Mouse (Mus musculus) skeletal muscle tissue, adult 2 months (tissue): ENCODE measurements around the gene Abraxas1.

ENCODE experiments used
- DNase-seq: peaks from one replicate; pipeline ENCODE4 v3.0.0-alpha.2; 2012; ENCODE audit warnings: low read depth, low spot score

The Abraxas1 gene

DNA sequence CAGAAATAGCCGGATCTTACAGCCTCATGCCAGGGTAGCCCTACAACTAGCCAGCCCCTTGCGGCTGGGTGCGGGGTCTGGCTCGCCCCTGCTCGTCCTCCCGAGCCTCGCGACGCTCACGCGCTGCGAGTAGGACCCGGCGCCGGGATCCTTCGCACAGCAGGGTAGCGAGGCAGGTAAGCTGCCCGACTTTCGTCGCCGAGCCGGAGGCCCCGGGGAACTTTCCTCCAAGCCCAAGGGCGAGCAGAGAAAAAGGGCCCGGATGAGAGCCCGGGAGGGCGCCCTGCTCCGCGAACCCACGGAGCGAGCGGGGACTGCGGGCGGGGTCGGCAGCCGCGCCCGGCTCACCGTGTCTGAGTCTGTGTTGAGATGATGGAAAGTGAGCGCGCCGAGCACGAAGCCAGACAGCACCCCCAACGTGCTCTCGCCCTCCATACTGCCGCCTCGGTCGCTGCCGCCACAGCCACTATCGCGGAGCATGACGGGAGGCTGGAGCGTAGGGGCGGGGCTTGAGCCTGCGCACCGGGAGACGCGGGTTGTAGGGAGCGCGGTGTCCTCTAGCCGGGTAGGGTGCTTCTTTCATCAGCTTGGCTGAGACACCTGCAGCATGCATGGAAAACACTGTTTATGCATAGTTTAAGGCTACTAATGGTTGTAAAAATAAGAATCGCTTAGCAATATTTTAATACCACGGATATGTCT is at the start of gene Abraxas1:
Gene Abraxas1, minus strand, starts transcription at position 483 of the 702 bp plus-strand sequence.
- peak; percentile 67 for DNase-seq

DNA sequence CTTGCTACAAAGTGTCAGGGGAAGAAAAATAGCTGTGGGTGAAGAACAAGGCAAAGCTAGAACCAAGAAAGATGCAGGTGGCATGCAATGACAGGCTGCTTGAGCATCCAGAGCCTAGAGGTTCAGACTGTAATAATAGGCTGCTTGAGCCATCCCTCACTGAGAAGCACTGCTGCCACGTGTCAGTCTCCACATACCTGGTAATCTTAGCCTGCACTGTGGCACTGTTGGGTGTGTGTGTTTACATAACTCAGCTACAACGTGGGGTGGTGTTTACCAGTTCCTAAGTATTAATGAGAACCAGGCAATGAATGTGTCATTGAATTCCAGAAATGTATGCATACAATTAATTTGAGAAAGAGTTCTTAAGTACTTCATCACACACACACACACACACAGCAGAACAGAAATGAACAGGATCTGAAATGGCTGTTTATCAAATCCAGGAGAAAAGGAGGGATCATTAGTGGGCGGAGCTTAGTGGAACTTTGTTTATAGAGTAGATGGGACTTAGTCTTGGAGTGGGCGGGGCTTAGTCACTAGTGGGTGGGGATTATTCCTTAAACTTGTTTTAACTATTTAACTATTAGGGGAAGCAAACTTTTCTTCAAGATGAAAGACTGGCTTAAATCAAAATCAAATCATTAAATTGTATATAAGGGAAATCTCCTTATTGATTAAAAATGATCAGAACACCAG is 48.6 kb upstream of the Abraxas1 start:
- no peak for DNase-seq

DNA sequence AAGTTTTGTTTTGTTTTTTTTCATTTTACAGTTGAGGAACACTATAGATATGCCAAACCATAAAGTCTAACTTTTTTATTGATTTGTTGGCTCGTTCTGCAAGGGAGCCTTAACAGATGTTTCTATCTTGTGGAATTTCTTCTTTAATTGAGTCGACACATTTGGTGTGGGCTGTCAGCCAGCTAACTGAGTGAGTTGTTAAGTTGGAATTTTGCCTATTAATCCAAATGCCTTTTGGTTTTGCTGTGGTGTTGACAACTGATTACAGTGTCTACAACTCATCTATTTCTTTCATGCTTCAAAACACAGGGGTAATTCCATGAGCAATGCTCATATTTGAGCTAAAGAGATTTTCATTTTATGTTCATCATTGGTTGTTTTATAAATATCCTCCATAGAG is 45.4 kb upstream of the Abraxas1 start:
- DNase-seq = no peak

DNA sequence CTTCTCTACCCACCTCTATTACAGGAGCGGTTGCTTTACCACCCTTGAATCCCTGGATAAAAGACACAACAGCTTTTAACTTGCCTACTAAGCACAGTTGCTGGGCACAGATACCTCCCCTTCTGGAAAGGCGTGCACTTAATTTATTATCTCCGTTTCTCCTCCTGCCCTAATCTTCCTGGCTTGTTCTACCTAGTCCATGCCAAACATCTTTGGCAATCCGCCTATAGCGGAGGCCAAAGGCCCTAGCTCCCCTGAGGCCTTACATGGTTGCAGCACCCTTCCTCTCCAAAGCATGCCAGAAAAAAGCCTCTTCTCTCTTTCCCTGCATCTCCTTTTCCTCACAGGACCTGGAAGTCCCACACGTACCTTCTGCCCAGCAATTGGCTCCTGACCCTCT is 43.7 kb upstream of the Abraxas1 start:
- peak; percentile 15 for DNase-seq

DNA sequence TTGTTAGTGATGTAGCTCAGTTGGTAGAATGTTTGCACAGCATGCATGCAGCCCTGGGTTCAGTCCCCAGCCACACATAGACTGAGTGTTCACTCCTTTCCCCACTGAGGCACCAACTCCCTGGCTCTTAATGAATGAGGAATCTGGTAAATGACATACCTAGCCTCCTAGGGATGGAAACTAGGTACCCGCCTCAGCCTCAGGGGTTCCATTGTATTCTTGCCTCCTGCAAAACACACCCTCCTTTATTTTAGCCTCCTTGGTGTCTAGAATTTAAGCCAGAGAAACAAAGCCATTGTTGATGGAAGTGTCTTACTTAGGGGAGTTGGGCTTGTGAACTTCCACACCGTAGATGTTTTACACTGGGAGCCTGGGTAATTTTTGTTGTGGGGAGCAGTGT is 42.3 kb upstream of the Abraxas1 start:
- DNase-seq = no peak

DNA sequence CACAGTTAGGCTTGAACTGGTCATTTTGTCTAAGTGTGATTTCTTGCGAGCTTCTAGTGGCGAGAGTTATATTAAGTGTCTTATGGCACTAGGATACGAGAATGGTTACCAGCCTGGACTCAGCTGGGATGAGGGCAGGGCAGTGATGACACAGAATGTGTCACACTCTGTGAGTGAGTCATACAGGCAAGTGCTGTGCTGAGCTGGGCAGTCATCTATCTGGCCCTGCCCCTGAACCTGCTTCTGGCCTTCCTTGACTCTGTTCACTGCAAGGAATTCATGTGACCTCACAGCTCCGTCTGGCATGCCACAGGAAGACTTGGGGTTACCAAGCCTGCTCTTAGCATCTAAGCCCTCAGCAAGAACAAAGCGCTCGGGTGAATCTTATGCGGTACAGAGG is 41.0 kb upstream of the Abraxas1 start:
- DNase-seq = no peak

DNA sequence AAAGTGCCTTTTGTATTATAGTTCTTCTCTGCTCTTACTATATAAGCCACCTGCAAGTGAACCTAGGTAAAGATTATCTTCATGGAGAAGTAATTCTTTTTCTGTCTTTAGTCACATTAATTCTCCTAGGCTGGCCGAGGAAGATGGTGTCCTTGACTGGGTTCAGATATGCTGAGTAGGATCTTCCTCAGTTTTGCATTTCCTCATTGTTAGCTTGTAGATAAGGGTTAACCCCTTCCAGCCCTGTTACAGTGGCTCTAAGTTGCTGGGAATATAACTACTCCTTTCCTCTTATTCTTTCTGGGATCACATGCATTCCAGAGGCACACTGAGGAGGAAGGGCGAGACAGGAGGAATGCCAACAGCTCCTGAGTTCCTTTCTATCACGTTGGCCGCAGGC is 40.4 kb upstream of the Abraxas1 start:
- DNase-seq = no peak

DNA sequence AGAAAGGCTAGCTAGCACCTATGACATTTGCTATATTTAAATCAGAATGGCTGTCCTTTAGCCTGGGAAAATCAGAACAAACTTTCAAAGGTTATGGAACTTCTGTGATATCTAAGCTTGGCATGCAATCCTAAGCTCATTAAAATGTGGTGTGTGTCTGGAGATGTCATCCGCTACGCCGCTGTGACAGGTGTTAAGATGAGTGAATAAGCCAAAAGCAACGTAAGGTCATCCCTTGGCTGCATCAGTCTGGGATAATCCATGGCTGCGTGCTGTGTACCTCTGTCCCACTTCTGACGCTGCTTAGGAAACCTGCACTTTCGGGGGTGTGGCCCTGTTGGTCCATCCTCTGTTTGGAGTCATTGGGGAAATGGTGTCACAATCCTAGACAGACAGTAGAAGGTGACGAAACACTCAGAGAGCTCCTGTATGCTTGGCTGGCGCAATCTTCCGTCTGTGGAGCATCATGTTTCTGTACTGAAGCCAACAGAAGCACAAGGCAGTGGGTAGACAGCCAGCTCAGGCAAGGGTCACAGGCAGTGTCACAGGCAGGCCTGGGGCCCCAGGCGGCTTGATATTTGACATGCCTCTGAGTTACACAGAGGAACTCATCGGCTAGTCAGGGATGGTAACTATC is 39.8 kb upstream of the Abraxas1 start:
- DNase-seq = peak; percentile 86

DNA sequence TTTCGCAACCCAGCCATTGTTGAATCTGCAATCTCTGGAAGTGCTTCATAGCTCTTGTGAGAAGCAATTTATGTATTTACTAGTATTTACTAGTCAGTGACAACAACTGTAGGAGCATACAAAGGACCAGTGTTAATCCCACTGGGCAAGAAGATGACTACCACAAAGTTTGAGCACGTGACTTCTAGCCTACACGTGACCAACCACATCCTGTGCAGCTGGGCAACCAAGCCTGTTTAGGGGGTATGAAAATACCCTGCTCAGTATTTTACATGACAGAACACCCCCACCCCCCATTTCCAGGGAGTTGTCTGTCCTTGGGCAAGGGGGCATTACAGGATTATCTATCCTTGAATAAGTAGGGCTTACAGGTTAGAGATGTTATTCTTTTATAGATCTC is 35.8 kb upstream of the Abraxas1 start:
- no peak for DNase-seq

DNA sequence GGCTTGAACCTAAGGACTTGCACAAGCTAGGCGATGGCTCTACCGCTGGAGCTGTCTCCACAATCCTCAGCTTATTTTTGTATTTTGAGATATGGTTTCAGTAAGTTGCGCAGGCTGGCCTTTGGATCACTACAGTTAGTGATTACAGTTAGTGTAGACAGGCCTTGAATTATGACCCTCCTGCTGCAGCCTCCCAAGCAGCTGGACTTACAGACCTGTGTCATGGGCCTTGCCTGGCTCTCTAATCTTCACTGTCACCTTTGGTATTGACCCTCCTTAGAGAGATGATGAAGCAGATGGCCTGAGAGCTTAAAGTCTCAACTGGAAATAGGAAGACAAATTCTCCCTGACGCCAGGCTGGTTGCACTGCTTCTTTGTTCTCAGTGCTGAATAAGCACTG is 33.2 kb upstream of the Abraxas1 start:
- no peak for DNase-seq

DNA sequence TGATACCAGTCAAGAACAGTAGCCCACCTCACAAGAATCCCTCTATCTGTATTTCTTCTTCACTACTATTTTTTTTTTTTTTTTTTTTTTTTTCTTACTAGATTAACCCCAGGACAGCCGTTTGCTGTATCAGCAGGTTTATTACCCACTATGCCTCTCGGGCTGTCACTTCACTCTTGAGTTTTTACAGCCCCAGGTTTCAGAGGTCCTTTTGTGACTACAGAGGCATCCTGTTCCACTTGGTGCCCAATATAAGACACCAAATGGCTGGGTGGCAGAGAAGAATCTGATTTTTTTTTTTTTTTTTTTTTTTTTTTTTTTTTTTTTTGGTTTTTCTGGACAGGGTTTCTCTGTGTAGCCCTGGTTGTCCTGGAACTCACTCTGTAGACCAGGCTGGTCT is 26.4 kb upstream of the Abraxas1 start:
- no peak for DNase-seq

DNA sequence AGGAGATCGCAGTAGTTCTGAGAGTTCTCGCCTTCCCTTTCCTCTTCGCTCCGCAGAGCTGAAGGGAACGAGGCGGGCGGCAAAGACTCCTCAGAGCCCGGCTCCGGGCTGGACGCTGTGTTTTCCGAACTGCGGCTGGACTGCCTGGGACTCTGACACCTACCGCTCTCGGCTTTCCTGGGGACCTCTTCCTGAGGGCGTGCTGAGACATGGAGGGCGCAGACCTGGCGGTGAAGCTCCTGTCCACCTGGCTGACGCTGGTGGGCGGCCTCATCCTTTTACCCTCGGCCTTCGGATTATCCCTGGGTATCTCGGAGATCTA is 25.8 kb upstream of the Abraxas1 start:
- DNase-seq = no peak

DNA sequence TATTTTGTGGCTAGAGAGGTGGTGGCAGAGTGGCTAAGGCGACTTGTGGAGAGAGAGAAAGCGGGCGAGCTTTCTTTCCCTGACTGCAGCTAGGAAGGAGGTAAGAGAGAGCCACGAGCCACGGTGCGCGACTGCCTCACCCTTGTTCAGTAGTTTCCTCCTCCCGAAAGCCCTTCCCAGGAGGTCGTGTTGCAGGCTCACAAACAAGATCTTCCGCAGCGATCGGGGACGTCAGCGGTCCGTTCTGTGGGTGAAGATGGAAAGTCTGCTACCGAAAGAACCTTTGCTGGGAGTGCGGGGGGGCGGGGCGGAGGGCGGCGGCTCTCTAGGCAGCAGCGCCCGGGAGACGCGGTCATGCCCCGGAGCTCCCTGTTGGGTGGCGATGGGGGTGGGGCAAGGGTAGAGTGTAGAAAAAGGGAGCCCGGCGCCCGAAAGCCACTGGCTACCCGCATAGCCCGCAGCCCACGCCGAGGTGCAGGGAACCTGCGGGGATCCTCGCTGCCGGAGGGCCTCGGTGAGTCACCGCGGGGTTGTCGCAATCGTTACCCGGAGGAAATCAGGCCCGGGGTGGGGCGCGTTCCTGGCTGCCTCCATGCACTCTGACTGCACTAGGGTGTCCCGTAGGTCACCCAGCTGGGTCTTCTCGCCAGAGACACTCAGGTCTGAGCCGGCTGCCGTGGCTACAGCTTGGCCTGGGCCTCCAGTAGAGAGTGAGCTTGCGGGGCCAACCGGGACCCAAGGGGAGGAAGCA is 25.3 kb upstream of the Abraxas1 start:
- peak; percentile 34 for DNase-seq

DNA sequence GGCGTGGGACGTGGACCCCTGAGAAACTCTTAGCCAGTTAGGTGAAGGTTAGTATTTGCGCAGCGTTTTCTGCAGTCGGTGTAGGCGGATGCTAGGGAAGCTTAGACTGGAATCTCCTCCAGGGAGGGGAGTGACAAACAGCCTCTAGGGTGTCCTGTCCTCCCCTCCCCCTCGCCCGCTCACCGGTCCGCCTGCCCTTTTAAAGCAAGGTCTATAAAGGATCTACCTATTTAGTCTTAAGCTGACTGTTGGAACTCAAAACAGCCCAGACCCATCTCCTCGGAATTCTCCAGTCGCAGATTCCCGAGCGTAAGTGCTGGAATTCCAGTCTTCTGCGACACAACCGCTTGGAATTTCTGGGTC is 24.7 kb upstream of the Abraxas1 start, which contains the start of gene Gpat3:
Gene Gpat3, plus strand, starts transcription at position 229 of the 363 bp plus-strand sequence.
- DNase-seq = no peak

DNA sequence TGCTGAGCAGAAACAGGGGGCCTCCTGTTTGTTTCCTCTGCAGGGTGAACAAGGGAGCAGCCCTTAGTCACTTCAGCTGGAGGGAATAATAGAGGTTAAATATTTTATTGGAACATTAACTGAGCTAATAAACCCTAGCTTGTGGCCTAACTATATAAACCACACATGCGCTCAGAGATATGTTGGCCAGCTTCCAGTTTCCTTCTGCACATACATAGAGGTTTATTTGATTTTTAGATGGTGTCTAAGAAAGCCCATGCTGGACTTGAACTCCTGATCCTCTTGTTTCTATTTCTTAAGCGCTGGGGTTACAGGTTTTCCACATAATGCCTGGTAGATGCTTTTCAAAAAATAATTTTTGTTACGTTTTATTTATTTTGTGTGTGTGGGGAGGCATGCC is 23.7 kb upstream of the Abraxas1 start:
- no peak for DNase-seq

DNA sequence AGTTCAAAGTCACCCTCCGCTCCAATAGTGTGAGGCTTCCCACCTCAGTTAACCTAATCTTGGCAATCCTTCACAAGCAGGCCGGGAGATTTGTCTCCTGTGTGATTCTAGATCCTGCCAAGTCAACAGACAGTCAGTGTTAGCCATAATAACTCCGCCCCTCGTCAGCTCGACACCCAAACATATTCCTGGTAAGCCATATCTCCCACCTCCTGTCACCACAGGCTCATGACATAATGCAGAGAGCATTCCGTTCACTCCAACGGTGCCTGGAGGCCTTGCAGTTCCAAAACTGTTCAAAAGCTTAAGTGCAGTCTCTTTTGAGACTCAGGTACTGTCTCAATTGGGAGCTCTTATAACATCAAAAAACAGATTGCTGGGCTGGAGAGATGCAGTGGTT is 17.1 kb upstream of the Abraxas1 start:
- DNase-seq = no peak

DNA sequence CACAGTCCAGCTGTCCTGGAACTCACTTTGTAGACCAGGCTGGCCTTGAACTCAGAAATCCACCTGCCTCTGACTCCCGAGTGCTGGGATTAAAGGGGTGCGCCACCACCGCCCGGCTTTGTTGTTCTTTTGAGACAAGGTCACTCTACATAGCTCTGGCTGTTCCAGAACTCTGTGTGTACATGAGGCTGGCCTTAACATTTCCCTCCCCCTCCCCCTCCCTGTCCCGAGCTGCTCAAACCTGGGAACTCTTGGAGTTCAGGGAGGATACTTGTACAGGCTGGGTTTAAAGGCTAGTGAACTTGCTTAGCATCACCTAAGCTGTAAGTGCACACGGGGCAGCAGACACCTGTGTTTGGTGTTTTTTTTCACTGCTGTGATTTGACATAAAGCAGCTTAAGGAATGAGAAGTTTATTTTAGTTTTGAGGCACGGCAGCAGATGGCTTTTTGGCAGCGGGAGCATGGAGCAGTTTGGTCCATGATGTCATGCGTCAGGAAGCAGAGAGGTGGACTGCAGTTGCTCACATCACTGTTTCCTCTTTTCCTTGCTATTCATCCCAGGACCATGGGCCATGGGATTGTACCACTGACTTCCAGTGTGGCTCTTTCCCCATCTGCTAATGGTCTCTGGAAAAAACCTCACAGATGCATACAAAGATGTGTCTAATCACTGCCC is 15.2 kb upstream of the Abraxas1 start:
- DNase-seq = peak; percentile 13

DNA sequence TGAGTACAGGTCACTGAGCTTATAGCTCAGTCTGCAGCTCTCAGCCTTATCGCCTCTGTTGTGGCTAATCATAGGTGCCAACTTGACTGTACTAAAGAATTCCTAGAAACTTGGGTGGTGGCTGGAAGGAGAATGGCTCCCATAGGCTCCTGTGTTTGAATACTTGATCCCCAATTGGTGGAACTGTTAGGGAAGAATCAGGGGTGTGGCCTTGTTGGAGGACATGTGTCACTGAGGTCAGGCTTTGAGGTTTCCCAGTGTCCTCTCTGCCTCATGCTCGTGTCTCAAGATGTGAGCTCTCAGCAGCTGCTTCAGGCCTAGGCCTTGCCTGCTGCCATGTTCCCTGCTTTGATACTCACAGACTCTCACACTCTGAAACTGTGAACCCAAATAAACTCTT is 13.1 kb upstream of the Abraxas1 start:
- no peak for DNase-seq

DNA sequence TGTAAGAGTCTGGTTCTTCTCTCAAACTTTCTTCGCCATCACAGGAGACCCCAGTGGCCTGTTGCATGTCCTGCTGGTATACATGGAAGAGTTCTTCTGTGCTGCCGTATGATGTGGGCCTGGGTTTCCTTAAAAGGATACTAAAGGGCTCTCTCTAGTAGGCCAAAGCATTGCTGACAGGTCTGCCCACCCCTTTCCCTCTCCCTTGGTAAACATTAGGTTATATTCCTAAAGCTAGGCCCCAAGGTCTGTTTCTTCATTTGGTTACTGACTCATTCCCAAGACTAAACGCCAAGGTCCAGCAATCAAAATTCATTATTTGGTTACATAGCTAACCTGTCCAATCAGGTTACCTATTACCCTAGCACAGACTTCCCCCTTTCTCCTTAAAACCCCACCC is 11.9 kb upstream of the Abraxas1 start:
- no peak for DNase-seq

DNA sequence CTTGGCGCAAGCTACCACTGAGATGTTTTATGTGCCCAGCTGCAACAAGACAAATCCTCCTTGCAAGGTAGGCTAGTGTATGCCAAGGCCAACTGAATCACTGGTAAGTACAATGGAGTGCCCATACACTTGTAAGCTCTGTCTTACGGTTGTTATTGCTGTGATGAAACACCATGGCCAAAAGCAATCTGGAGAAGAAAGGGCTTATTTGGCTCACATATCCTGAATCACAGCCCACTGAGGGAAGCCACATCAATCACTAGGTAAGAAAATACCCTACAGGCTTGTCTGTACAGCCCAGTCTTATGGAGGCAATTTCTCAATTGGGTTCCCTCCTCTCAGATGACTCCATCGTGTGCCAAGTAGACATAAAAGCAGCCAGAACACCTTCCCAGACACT is 7.9 kb upstream of the Abraxas1 start:
- no peak for DNase-seq

DNA sequence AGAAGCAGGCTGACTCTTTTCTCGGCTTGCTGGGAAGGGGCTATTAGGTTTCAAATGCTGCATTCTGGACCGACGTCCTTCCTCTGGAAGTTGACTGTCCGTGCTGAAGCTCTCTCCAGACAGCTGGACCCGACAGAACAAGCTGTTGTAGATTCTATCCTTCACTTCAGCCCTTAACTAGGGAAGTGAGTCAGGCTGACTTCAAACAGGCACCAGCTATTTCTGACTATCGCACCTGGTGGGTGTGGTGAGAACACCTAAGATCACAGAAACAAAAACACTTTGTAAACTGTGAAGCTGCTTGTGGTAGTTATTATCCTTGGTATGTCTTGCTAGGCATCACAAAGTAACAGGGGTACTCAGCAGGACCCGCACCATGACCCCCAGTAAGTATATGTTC is 5.8 kb upstream of the Abraxas1 start:
- DNase-seq = no peak

DNA sequence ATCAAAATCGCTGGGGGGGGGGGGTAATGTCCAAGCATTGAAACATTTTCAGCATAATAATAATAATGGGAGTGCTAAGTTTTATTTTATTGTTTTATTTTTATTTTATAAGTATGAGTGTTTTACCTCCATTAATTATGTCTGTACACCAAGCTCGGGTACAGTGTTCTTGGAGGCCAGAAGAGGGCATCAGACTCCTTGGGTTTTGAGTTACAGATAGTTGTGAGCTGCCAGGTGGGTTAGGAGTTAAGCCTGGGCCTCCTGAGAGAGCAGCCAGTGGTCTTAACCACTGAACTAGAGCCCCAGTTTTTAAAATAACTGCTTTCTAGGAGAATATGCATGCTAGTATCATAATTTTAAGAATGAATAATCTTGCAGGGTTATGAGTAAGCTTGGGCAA is 5.2 kb upstream of the Abraxas1 start:
- DNase-seq = peak; percentile 34
